9 mouse cellular contexts compared by ENCODE assay signal in genomic region chr13:105442576-105442975, GRCm38 (mm10). TPM values are rescaled to one million over a fixed set of nuclear protein-coding genes. Genes with fewer than 3 reads are reported as not detected.
A peak's percentile ranks its signal among the peaks of the same experiment; 100 is the strongest.
DNase-seq lines count a peak whose midpoint lies in the region; ATAC-seq and TF ChIP-seq lines count a peak whose summit lies in the region.
"Had no signal": no experiment of that assay in that cellular context is flagged by ENCODE, and none has a peak within 500 bp of the region (broad histone marks: within the 10 kb centered on the region; RNA-seq: fewer than 3 reads in every experiment).

No protein-coding gene starts in this region.

- H3K4me1 ChIP-seq in cerebellum, adult 2 months (ENCODE audit: control insufficient read depth, insufficient read depth, low read length) = 0 out of 2 replicates have a peak, but pooled peaks cover 2% of the 10 kb centered on the region
- H3K4me1 ChIP-seq in forebrain, embryonic 11.5 days (replicated peaks; ENCODE audit: control insufficient read depth, insufficient read depth, low read length) = peaks cover 4% of the 10 kb centered on the region
- H3K4me1 ChIP-seq: limb, embryonic 13.5 days had no signal

- no peak overlapping the region for H3K4me3 ChIP-seq in cerebellum, adult 2 months (replicated peaks; ENCODE audit: insufficient read depth, low read depth, low read length)
- H3K4me3 ChIP-seq in forebrain, embryonic 11.5 days (ENCODE audit: low read depth, low read length) = no peak overlapping the region
- H3K4me3 ChIP-seq: limb, embryonic 13.5 days had no signal

- peaks cover 3% of the 10 kb centered on the region; the same call in 1 of the 2 replicates for H3K27me3 ChIP-seq in cerebellum, adult 2 months (ENCODE audit: control insufficient read depth, insufficient read depth, low read length)
- H3K27me3 ChIP-seq in forebrain, embryonic 11.5 days (ENCODE audit: control insufficient read depth, insufficient read depth, low read length) = peaks cover 35% of the 10 kb centered on the region

- no peaks in the 10 kb centered on the region for H3K9me3 ChIP-seq in forebrain, embryonic 11.5 days (ENCODE audit: control insufficient read depth, low read length)
- H3K9me3 ChIP-seq: limb, embryonic 13.5 days had no signal

- peak; percentile 54 for TF ChIP-seq CTCF in cerebellum, adult 2 months (IDR thresholded peaks at IDR 0.05; ENCODE audit: borderline replicate concordance, insufficient read depth, low read depth, low read length)

- DNase-seq in cerebellum, adult 2 months = peak; percentile 6 to 17
- DNase-seq in cerebellum, adult 11 months = no peak
- DNase-seq in urinary bladder, postnatal 25 days (ENCODE audit: low spot score) = peak; percentile 43
- no peak for DNase-seq in urinary bladder, postnatal 10 days (ENCODE audit: low spot score)
- DNase-seq in forebrain, embryonic 11.5 days (ENCODE audit: low spot score) = peak; percentile 78
- peak; percentile 35 to 83 for DNase-seq in layer of hippocampus, adult 18-20 months (ENCODE audit: low spot score in 2 of 2)
- peak; percentile 27 to 36 for DNase-seq in lung, postnatal 4 days
- DNase-seq in right cerebral cortex, postnatal 10 days (ENCODE audit: low spot score in 2 of 2) = peak; percentile 67 to 80

- H3K4me2 ChIP-seq in forebrain, embryonic 11.5 days (ENCODE audit: low read depth, low read length, severe bottlenecking) = no peak overlapping the region
- H3K4me2 ChIP-seq: limb, embryonic 13.5 days had no signal

- TF ChIP-seq POLR2A in cerebellum, adult 2 months (IDR thresholded peaks at IDR 0.05; ENCODE audit: borderline replicate concordance, insufficient read depth, low read length) = no peak

- H3K27ac ChIP-seq in cerebellum, adult 2 months (ENCODE audit: insufficient read depth, low read length) = no peak overlapping the region
- no peak overlapping the region for H3K27ac ChIP-seq in forebrain, embryonic 11.5 days (ENCODE audit: low read depth, low read length)
- H3K27ac ChIP-seq: limb, embryonic 13.5 days had no signal

- ATAC-seq in forebrain, embryonic 11.5 days (replicated peaks; ENCODE audit: low FRiP score) = peak; percentile 63

- H3K9ac ChIP-seq in forebrain, embryonic 11.5 days (ENCODE audit: low read length) = no peak overlapping the region
- H3K9ac ChIP-seq: limb, embryonic 13.5 days had no signal

- 5% methylated on average over 6 of the region's 6 CpGs for WGBS in cerebellum, adult 2 months
- 5% methylated on average over 6 of the region's 6 CpGs for WGBS in forebrain, embryonic 11.5 days

- H3K36me3 ChIP-seq in forebrain, embryonic 11.5 days (ENCODE audit: control insufficient read depth, insufficient read depth, low read length) = no peaks in the 10 kb centered on the region
- H3K36me3 ChIP-seq: limb, embryonic 13.5 days had no signal

RNA-seq across cellular contexts. Expression of gene Htr1a, which starts 0.9 kb away (rescaled TPM):
- 2.7 and 3.9 TPM in 2 replicates for polyA plus RNA-seq in cerebellum, adult 2 months (2012; rRNA removed)
- 0.05 and 0.16 TPM in 2 replicates for polyA plus RNA-seq in forebrain, embryonic 11.5 days (2014; fragmentation: Nextera tagmentation; extraction: Ambion mirVana)
- total RNA-seq in layer of hippocampus, adult 18-20 months (2021) = 10 to 100 TPM; 36.2 to 40.0 TPM

Comparison
In these comparisons a context has a peak if more than half of its experiments do, and no peak if none do; other contexts are left out.
1. DNase-seq: peak in cerebellum, adult 2 months (2 of 2), urinary bladder, postnatal 25 days (single experiment), forebrain, embryonic 11.5 days (single experiment), layer of hippocampus, adult 18-20 months (2 of 2), lung, postnatal 4 days (2 of 2) and right cerebral cortex, postnatal 10 days (2 of 2); none in cerebellum, adult 11 months (single experiment) and urinary bladder, postnatal 10 days (single experiment).